Mouse (Mus musculus) gastrocnemius, adult 8-10 months (tissue): Measurements from ENCODE around the gene Lmbrd2. TPM values are rescaled to one million over a fixed set of nuclear protein-coding genes. Genes with fewer than 3 reads are reported as not detected.

Experiments
- DNase-seq, 2 experiments: peaks; one replicate each; pipeline ENCODE4 v3.0.0; 2022; ENCODE audit warnings: low spot score in 2 of 2
- total RNA-seq, 4 experiments: library from RNA; stranded (reverse); gene quantifications; 2 replicates each; pipeline ENCODE4 v1.2.4; 2022

Lmbrd2 gene
- 10 to 100 TPM; 15.9 to 19.6 (median 16.6) TPM for total RNA-seq

- DNase-seq = peak; percentile 93 to 94
Observed at GRCm38 (mm10) chr15:9140252-9140680, at the start of gene Lmbrd2. Gene Lmbrd2, plus strand, starts transcription at chr15:9140550.

GRCm38 (mm10) chr15:9090662-9091061 lies 49.7 kb upstream of the Lmbrd2 start:
- no peak for DNase-seq

- DNase-seq = no peak
Observed at GRCm38 (mm10) chr15:9093598-9094365, 46.6 kb upstream of the Lmbrd2 start.

GRCm38 (mm10) chr15:9094366-9094750 lies 46.0 kb upstream of the Lmbrd2 start:
- DNase-seq = no peak

GRCm38 (mm10) chr15:9096865-9097264 lies 43.5 kb upstream of the Lmbrd2 start:
- no peak for DNase-seq

- DNase-seq = no peak
Observed at GRCm38 (mm10) chr15:9100446-9101077, 39.8 kb upstream of the Lmbrd2 start.

- no peak for DNase-seq
Observed at GRCm38 (mm10) chr15:9106303-9107074, 33.9 kb upstream of the Lmbrd2 start.

- DNase-seq = no peak
Observed at GRCm38 (mm10) chr15:9110526-9111347, 29.6 kb upstream of the Lmbrd2 start.

GRCm38 (mm10) chr15:9111648-9112047 lies 28.7 kb upstream of the Lmbrd2 start:
- DNase-seq = no peak

- no peak for DNase-seq
Observed at GRCm38 (mm10) chr15:9113556-9113955, 26.8 kb upstream of the Lmbrd2 start.

GRCm38 (mm10) chr15:9114131-9114530 lies 26.2 kb upstream of the Lmbrd2 start:
- DNase-seq = no peak

- DNase-seq = no peak
Observed at GRCm38 (mm10) chr15:9114599-9114998, 25.8 kb upstream of the Lmbrd2 start.

GRCm38 (mm10) chr15:9118852-9119251 lies 21.5 kb upstream of the Lmbrd2 start:
- DNase-seq = no peak

- no peak for DNase-seq
Observed at GRCm38 (mm10) chr15:9120081-9120480, 20.3 kb upstream of the Lmbrd2 start.

- no peak for DNase-seq
Observed at GRCm38 (mm10) chr15:9122989-9123388, 17.4 kb upstream of the Lmbrd2 start.

- DNase-seq = no peak
Observed at GRCm38 (mm10) chr15:9124856-9125255, 15.5 kb upstream of the Lmbrd2 start.

GRCm38 (mm10) chr15:9127051-9127791 lies 13.1 kb upstream of the Lmbrd2 start:
- no peak for DNase-seq

- no peak for DNase-seq
Observed at GRCm38 (mm10) chr15:9130772-9131498, 9.4 kb upstream of the Lmbrd2 start.

GRCm38 (mm10) chr15:9131499-9131888 lies 8.9 kb upstream of the Lmbrd2 start:
- no peak for DNase-seq
